Mouse (Mus musculus) ovary, postnatal 14 days (tissue): ENCODE data around the gene Snrpb2.

Experiments used
- DNase-seq: peaks from one replicate; pipeline ENCODE4 v3.0.0; 2022; ENCODE audit warnings: low spot score

The Snrpb2 gene

GRCm38 (mm10) chr2:143062812-143063792 lies at the start of gene Snrpb2:
Gene Snrpb2 (plus strand): TSS chr2:143063039.
- peak; percentile 87 for DNase-seq

DNA sequence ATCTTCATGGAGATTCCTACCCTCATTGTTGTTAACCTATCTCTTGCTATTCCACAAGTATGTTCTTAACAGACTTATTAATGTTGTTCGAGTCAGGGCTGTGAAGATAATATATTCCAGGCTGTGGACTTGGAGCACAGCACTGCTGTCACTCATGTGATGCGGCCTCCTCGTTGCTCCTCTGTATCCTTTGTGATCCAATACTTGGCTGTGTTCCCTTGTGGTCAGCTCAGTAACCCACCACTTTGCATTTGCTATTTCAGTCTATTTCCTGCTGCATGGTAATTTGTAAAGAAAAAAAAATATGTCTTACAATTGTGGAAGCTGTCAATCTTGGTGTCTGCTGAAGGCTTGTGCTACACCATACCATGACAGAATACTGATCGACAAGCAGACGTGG lies 49.8 kb upstream of the Snrpb2 start:
- no peak for DNase-seq

GRCm38 (mm10) chr2:143018084-143018483 lies 44.8 kb upstream of the Snrpb2 start:
- DNase-seq, result no peak

GRCm38 (mm10) chr2:143018591-143019130 lies 44.2 kb upstream of the Snrpb2 start:
- no peak for DNase-seq

DNA sequence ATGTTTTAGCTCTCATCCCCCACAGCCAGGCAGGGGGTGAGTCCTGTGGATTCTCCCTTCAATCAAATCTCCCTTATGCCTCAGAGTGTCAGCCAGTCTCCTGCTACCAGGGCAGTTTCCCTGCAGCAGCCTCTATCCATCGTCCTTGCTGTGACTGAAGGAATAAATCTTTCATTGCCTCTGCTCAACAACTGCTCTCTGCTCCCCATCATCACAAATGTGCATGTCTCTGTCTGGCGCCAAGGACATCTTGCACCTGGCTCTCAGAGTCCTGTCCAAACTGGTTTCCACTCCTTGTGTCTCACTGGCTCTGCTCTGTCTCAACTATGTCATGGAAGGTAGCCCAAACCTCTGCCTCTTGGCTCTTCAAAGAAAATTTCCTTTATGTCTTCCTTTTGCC lies 43.1 kb upstream of the Snrpb2 start:
- DNase-seq, result no peak

DNA sequence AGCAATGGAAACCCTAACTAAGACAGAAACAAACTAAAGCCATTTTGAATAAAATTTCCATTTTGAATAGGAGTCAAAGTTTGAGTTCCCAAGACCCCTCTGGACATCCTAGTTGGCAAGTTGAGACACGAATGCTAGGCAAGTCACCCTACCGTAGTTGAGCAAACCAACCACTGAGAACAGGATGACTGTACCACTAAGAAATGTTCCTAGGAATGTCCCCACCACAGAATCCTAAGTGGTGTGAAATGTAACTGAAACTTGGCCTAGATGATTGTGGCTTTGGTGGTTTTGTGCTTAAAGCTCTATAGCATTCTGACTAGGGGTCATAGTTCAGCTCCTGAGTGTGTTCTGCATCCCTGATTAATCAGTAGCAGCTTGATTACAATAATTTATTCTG lies 39.5 kb upstream of the Snrpb2 start:
- no peak for DNase-seq

- DNase-seq, result no peak
Observed at GRCm38 (mm10) chr2:143024226-143024625, 38.6 kb upstream of the Snrpb2 start.

DNA sequence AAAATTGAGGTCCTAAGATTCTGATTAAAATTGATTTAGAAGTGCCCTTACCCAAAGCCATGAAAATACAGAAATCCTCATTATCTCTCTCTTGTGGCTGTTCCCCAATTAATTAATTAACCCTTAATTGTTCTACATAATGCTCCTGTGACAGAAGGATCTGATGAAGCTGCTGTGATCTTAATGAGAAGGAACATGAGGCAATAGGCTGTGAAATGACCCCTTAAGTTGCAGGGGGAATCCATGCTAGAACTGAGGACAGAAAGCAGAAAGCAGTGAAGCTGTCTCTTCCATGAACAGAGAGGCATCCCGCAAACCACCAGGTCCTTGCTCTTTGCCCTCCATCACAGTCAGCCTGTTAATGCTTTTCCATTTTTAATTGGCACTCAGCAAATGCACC lies 31.6 kb upstream of the Snrpb2 start:
- no peak for DNase-seq

DNA sequence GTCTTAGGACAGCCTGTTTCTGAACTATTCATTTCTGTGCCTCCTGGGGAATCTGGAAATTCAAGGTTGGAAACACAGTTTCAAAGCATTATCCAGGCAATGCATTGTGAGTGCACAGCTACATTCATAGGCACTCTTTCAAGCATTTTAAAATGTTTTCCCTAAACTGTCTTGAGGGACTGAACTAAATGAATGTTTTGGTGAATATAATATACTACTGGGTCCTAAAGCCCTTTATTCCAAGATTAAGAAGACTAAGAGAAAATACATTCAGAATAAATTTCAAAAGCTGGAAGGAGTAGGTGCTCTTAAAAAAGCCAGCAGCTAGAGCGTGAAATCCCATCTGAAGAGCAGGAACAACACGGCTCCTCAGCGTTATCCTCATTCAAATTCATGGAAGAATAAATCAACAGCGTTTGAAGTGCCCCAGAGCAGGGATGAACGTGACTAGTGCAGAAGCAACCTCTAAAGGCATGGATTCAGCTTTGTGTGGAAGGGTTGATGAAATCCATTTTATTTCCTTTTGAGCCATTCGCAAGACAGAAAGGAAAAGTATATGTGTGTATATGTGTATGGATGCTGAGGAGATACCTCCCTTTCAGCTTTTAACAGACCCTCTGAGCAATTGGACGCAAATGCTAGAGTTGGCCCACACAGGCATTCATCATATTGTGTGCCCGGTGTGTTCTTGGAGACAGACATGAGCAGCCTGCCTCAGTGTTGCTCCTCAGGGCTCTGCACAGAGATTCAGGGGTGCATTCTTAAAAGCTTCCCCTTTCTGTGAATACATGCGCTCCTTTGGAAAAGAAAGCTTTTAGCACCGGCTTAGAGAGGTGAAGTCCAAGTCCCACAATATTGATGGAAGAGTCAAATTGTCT lies 30.2 kb upstream of the Snrpb2 start:
- DNase-seq, result no peak

DNA sequence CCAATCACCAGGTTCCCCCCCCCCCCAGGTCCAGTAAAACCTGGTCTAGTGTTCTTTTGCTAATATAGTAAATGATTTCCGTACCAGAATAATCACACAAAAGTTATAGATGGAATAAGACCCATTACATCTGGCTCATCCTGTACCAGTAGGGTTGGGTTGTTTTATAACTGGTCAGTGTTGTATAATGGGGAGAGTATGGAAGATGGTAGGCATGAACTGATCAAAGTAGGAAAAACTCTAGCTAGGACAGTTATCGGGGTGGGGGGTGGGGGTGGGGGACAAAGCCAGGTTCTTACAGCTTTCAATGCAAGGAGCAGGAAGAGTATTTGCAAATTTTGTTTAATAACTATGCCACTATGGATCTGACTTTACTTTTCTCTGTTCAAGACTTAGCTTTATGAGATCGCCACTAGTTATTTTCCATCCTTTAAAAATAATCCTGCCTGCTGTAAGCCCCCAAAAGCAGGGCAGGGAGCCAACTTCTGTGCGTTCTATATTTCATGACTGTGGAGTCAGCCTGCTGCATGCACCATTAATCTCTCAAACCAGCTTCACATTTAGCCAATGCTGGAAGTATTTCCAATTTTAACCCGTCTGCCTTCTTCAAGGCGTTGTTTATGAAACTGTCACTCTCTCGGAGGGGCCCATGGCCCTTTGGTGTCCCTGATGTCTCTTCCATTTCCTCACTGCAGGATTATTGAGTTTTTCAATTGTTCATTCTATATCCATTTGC lies 28.3 kb upstream of the Snrpb2 start:
- no peak for DNase-seq

DNA sequence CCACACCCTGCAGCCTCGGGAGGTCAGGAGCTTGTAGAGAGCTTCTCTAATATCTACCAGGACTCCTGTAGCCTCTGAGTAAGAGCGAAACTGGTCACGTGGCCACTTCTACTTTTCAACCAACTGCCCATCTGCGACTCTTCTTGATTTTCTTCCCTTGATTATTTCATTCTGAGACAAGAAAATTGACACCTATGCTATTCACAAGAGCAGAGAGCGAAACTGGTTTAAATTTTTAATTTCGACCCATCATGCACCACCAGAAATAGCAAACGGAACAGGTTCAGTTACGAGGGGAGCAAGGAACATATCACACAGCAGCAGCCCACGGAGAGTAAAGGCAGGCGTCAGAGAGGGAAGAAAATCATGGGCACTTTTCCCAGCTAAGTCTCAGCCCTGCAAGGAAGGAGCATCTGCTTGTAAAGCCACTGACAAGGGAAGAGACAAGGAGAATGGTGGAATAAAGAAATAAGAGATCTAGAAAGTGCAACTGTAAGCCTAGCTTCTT lies 27.7 kb upstream of the Snrpb2 start:
- no peak for DNase-seq

DNA sequence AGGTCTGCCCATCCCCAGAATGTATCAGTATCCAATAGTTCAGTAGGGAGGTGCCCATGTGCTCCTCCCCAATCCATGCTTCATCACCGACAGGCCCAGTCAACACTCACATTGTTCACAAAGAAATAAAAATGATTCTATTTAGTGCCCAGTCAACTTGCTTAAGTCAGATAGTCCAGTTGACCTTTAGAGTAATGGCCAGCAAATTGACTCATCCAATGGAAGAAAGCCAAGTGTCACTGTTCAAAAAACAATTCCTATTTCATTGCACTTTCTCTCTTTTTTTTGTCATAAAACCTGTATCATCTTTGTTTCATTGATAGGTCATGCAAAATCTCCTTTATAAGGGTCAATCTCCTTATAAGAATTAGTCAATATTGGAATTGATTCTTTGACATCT lies 21.2 kb upstream of the Snrpb2 start:
- no peak for DNase-seq

DNA sequence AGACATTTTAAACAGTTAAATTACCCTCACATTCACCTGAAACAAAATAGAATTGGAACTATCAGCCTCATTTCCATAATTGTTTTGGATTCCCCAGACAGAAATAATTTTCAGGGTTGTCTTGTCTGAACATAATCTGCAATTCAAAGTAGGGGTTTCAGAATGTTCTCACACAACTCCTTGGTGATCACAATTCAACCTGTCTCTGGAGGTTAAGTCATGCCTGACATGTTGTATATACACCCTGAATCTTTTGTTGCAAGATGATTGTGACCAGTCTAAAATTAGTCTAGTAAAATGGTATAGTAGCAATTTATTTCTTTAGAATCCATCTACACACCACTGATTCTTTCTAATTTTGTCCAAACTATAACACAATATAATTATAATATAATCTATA lies 7.6 kb upstream of the Snrpb2 start:
- no peak for DNase-seq

GRCm38 (mm10) chr2:143056736-143057135 lies 6.1 kb upstream of the Snrpb2 start:
- no peak for DNase-seq

DNA sequence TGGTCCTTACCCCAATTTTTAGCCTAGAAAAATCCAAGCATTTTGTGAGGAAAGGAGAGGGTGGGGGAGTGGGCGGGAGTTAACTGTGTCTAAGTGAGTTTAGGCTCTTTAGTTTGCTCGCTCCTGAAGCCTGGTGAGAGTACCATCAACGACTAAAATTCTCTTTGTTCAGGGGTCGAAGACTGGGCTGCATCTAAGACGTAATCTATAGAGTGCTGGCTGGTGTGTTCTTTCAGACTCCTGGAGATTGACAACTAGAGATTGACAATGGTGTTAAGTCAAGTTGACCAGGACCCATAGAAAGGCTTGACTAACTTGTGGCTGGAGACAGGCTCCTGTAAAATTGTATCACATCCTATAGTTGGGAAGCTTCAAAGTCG lies 417 bp upstream of the Snrpb2 start:
- DNase-seq, result no peak

DNA sequence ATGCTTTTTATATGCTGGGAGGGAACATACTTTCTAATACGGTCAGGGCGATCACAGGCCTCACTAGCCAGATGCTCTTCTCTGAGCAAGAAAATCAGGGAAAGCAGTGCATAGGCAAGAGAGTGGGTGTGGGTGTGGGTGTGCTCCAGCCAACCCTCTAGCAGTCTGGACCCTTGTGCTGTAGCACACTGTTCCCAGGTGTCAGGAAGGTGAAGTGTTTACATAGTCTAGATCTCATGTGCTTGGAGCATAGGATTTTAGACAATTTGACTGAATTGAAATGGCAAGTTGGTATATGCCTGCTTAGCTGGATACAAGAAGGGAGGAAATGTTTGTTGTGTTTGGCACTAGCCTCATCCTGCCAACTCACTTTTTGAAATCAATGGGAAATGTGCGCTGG lies 3.1 kb downstream of the Snrpb2 start:
- no peak for DNase-seq

DNA sequence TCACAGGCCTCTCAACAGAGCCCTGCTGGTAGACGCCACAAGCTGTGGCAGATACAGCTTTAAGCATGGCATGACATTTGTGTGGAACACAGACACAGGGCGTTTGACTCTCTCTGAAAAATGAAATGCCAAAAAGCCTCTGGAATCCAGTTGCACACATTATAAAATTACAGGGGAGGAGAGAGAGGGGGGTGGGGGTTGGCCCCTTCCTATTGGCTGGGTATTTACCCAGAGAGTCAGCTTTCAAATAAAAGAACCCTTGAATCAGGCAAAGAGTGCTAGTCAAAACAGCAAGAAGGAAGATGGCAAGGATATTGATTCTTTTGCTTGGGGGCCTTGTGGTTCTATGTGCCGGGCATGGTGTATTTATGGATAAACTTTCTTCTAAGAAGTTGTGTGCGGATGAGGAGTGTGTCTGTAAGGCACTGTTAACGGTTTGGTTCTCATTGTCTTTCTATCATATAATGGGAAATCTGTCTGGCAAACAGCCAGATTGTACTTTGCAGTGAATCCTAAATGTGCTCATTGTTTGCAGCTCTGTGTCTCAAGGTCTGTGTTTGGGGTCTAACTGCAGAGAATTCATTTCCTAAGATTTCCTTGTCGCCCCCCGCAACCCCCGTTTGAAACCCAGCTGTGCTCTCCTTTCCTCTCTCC lies 15.5 kb downstream of the Snrpb2 start, which contains the start of gene Otor:
Gene Otor (plus strand): TSS at position 276 of the 654 bp plus-strand sequence.
- no peak for DNase-seq

DNA sequence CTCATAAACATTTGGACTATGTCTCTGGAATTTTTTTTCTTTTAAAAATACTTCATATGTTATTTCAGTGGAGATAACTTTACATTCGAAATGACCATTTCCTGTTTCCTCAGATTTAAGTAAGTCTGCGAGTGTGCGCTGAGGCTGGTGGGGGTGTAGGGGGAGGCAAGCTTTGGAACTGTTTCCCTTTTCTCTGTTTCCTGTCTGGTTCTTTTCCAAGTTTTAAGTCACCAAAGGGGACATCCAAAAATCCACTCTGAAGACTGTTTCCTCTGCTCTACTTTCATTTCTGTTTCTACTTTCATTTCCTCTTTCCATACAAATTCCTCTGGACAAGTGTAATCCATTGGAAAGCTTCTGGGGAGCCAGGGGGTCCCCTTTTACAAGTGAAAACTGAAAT lies 18.9 kb downstream of the Snrpb2 start:
- no peak for DNase-seq

- no peak for DNase-seq
Observed at GRCm38 (mm10) chr2:143084852-143085397, 22.1 kb downstream of the Snrpb2 start.

DNA sequence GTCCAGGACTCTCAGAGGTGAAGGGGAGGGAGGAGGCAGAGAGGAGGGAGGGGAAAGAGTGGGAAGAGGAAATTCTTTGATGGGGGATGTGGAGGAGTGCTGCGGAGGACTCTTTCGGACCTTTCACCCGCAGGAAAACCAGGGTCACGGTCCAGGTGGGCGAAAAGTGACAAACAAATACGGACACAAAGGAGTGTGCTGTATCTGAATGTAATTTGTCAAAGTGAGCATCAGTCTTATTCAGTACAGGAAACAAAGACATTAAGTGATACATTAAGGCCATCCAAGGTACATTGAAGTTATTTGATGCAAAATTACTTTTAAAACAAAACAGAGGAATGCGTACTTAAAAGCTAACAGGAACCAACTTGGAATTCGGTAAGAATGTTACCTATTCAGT lies 27.0 kb downstream of the Snrpb2 start:
- DNase-seq, result no peak

- peak; percentile 44 for DNase-seq
Observed at GRCm38 (mm10) chr2:143093726-143094125, 30.9 kb downstream of the Snrpb2 start.
